Mouse (Mus musculus): ENCODE results near the gene Nfib.

Nfib gene

DNA sequence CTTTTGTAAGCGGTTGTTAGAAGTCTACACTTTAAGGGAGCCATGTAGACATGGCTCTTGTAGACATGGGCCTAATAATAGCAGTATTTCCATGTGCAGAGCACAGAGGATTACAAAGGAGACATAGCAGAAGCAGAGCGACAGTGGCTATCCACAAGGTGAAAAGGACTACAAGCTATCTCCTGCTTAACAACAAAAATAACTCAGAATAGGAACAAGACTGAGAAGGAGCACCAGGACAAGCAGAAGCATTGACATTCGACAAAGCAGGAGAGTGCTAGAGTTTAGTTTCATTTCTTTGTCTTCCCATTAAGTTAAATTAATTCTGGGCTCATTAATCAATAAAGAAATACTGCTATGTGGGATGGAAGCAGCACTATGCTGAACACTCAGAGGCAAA lies 372.1 kb downstream of the Nfib start:
- no peak for DNase-seq

DNA sequence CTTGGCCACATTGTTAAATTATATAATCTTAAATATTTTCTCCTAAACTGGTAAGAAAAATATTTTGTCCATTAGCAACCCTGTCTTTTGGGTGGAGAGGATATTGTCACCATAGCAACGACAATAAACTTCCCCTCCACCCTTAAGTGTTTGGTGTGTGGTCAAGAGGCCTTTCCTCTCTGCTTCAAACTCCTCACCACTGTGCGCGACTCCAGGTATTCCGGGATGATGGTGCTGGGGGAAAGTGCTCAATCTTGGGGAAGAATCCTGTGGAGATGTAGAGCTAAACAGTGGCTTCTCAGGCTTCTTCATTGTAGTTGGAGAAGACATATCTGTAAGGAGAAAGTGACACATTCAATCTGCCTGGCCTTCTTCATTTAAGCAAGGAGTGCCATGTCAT lies 375.5 kb downstream of the Nfib start:
- no peak for DNase-seq

DNA sequence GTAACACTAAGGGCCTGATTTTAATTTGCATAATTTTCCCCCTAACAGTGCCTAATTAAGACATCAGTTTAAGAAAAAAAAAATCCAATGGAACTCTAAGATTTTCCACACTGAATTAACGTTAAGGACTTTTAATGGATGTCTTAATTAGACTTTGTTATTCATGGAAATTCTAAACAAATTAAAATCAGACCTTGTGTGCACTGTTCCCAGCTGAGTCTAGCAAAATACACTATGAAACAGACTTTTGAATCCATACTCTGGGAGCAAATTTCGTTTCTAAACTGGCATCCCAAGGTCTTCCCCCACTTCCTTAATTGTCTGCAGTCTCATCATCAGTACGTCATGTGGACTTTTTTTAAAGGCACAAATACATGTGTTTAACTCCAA lies 379.4 kb downstream of the Nfib start:
- DNase-seq, result no peak

DNA sequence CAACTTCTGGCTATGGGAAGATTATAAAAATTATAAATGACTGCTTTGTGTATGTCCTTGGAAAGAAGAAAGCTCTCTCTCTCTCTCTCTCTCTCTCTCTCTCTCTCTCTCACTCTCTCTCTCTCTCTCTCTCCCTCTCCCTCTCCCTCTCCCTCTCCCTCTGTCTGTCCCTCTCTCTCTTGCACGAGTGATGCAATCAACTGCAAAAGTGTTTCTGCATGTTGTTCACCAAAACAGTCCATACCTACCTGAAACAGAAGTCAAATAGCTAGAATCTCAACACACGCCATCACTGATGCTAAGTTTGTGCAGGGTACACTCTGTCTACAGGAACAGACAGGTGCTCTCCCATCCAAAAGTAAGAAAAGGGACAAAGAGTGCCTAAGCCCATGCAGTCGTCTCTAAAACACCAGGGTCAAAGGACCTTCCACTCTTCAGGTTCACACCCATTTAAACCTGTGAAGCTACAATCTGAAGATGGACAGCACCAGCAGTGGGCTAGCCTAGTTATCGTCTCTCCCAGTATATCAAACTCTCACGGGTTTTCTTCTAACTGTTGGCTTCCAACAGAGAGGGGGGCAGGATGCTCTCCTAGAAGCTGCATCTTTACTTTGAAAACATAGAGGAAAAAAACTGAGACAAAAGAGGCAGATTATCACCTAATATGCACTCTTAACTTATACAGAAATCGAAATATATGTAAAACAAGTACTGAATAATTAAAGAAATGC lies 380.0 kb downstream of the Nfib start:
- no peak for DNase-seq

DNA sequence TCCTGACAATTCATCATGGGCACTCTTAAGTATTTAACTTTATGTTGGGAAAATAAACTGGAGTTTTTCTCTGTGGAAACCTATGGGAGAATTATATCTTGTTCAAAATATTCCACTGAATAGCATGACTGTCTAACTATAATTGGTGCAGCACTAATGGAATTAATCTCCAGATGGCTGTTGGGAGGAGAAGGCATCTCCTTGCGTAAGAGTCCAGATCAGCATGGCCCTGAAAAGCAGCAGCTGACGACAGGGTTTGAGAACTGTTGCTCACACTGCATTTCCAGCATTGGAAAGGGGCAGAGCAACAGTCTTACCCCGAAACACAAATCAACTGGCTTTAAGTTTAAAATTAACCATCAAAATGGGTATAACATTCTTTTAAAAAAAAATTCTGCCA lies 380.6 kb downstream of the Nfib start:
- no peak for DNase-seq

DNA sequence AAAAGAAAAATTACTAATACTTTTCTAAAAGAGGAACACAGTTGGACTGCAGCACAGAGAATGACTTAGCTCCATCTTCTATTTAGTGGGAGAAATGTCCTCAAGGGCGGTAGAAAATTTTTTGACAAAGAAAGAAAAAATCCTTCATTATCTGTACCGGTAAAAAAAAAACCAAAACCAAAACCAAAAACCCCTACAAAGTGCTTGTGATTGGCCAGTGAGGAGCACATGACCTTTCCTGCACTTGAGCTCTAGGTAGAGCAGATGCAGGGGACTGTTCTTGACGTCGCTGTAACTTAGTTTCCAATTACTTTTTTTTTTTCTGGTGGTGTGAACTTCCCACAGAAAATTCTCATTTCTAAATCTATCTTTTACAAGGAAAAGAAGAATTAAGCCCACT lies 384.5 kb downstream of the Nfib start:
- no peak for DNase-seq

DNA sequence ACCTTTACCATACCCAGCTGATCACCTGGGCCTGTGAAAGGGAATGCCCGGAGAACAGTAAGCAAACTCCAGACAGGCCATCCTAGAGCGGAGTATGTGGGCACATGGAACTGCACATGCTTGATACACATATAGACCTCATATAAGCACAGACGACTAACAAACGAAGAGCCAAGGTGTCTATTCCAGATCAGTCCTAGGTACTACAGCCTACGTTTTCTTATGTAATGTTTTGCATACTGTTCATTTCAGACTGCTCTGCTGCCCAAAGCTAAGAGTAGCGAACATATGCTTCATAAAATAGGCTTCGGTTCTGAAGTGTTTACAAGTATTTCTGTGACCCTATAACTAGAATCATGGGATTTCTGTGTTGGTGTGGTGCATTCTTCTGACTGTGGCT lies 386.2 kb downstream of the Nfib start:
- no peak for DNase-seq

DNA sequence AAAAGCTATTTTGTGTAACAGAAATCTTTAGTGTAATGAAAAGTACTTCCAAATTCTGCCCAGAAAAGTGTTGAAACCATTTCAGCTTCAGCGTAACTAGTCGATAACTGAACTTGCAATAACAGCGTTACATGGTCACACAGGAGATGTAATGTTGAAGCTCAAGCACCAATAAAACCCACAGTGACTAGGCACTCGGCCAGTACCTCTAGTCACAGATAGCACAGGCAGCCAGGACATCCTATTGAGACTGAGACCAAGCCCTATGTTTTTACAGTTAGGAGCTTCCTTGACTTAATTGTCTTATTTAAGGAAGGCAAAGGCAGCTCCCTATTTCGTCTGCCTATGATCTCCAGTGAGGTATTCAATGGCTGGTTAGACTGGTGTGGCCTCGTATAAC lies 389.4 kb downstream of the Nfib start:
- no peak for DNase-seq

DNA sequence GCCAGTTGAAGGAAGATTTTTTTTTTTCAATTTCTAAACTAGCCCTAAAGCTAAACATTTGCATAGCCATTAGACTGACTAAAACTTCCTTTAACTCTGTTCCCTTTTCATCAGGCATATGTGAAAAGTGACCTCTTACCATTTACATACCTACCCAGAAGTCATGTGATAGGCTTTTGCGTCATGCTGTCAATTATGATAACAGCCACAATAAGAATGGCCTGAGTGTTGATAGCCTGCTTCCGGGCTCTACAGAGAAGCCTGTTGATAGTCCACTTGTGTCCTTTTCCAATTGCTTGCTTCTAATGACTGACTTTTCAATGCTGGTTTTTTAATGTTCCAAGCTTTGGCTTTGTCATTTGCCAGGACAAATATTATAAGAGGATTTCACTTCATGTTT lies 389.8 kb downstream of the Nfib start:
- DNase-seq, result no peak

DNA sequence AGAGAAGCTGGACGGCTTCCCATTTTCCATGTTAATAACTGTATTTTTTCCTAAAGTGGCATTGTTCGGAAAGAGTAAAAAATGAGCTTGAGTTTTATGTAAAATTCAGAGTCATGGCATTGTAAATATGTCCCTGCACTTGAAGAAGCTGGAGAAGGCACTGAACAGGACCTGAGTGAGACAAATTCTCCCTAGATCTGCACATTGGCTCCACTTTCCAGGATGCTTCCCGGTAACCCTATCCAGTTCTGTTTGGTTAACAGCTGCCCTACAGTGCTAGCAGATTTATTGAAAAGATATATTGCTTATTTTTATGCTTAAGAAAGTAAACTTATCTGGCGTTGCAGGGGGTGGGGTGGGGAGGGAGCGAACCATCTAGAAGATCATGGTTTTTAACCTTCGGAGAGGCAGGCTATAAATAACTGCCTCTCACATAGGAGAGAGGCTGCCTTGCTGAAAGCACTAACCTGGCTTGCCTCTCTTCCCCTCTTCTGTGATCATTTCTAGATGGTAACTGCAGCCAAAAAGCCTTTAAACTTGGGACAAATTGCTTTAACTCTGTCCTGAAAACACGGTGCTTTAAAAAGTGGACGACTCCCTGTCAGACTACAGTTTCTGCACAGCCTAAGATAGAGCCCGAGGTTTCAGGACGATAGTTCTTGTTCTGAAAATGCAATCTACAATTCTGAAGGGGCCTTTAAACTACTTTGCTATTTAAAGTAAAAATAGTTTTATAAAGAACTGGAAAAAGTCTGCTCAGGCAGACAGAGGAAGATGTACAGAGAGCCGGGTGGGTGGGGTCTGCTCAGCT lies 394.4 kb downstream of the Nfib start:
- DNase-seq, result no peak

DNA sequence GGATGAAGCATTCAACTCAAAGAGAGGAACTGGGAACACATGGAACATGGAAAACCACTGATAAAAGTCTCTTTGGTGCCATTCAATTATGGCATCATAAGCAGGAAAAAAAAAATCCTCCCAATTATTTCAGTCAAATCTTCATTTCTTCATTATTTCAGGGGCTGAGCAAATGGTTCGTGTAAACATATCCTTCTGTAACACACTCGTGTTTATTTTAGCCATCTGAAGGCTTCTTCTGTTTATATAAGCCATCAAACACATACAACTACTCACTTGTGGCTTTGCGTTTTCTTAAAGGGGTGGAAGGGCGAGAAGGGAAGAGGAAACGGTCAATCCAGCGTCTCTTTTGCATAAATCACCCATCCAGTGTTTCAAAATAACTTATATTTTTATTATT lies 399.5 kb downstream of the Nfib start:
- DNase-seq, result no peak

DNA sequence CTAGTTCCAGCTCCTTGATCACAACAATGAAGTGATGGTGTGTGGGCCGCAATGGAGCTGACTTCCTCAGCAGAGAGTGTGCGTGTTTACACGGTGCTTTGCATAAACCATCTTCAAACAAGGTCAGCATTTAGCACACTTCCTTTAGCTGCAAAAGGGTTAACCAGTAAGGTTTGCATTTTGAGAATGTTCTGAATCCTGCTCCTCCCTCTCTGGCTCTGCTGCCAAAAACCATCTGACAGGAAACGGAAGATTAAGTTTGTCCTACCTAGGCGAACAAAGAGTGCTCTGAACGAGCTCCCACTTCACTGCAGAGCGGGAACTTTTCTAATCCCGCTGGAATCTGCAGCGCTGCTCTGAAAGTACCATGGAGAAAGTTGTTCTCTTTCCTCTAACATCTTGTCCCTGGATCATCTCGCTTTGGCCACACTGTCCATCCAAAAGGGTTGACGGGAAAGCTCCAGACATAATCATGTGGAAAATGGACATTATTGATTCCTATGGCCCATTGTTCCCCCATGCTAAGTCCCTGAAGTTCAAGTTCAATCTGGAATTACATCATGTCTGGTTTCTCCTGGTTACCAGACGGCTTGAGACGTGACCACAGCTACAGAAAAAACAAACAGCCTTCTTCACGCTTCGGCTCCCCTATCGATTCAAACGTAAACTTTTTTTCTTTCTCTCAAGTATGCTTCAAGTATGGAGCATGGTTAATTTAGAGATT lies 401.2 kb downstream of the Nfib start:
- no peak for DNase-seq

DNA sequence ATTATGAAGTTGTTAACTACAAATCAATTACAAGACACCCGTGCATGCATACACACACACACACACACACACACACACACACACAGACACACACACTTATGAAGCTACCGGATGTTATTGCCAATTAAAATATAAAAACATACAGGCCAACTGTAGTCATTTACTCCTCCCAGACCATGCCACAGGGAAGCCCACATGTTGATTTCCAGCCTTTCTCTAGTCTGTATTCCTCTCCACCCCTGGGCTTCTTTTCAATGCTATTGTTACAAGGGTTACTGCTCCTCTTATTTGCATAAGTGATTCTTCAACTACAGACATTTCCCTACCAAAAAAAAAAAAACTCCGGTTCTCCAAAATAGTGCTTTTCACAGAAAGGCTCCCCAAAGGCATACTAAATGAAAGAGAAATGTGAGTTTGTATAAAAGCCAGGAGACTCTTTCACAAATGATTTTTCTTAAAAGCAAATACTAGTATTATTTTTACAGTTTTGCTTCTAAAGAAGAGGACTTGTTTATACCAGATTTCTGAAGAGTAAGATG lies 402.1 kb downstream of the Nfib start:
- no peak for DNase-seq

DNA sequence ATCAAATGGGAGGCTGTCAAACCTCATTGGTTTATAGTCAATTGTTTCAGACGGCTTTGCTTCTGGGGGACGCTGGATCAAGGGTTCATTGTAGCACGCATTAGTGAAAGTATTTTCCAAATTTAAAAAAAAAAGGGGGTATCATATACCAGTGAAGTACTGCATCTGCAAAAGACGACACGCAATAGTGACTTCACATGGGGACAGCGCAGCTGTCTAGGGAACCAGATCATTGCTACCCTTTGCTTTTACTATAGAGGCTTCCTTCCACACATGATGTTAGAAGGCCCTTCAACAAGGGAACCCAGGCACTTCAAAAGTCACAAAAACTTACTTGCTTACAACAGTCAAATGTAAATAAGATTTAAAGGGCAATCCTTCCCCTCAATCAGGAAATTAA lies 402.6 kb downstream of the Nfib start:
- no peak for DNase-seq

DNA sequence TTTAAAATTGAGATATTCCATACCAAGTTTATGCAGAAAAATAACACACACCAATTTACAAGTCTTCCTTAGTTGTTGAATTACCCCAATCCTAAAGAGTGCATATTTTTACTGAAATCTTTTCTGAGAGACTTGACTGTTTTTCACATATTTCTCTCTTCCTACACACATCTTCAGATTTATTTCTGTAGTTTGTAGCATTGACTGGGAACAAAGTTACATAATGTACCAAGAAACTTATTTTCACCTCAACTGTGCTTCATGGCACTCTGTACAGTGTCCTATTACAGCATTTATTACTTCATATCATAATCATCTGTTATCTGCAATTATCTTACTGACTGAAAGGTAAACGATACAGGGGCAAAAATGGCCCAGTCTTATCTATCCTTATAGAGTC lies 406.9 kb downstream of the Nfib start:
- DNase-seq, result no peak

DNA sequence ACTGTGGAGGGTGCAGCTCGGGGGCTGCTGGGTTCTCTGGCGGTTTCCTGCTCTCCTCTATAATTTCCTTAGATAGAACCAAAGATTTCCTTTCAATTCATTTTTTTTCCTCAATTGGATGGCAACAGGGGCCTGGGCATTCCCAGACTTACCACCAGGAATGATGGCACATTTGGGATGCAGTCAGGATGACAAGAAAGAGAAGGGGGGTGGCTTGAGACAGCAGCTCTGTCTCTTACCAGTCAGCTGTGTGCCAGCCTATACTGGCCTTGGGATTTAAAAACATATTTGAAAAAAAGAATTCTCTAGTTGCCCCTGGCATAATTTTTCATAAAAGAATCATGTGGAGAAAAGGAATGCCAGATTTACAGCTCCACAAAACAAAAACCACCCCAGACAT lies 408.0 kb downstream of the Nfib start:
- no peak for DNase-seq

DNA sequence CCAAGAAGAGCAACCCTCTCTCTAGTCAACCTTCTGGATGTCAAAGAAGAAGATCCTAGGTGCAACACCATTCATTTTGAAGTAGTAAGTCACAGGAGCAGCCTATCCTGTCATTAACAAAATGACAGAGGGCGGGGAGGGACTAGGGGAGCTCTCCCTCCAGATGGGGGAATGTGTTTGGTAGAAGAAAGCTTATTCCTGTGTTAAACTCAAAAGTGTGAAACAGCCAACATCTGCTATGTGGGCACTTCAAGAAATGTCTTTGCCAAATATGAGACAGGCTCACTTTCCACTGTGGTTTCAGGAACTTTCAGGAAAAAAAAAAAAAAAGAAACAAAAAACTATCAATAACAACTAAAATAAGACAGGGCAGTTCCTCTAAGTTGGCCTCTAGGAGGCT lies 411.5 kb downstream of the Nfib start:
- DNase-seq, result no peak

DNA sequence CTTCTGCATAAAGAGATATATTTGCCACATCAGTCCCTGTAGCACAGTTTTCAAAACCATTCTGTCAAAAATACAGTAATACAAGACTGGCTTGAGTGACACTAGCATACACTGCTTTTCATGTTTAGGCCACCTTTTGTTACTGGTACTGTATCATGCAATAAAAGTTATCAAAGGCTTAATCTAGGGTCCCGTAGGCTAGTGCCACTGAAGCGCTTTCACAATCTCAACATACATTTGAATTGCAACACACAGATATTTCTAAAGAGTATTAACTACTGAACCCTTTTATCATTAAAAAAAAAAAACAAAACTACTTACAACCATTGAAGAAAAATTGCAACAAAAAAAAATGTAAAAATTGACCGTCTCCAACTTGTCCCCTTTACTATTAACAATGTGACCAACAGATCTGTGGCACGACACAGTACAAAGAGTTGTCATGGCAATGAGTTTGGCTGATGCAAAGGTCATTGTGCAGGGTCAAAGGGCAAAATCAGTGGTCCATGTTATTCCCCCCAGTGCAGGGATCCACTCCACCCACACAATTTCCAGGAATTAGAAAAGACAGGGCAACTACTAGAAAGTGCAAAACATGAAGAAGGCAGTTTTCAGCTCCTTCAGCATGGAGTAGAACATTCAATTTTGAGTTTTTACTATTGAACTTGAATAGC lies 414.2 kb downstream of the Nfib start:
- no peak for DNase-seq

DNA sequence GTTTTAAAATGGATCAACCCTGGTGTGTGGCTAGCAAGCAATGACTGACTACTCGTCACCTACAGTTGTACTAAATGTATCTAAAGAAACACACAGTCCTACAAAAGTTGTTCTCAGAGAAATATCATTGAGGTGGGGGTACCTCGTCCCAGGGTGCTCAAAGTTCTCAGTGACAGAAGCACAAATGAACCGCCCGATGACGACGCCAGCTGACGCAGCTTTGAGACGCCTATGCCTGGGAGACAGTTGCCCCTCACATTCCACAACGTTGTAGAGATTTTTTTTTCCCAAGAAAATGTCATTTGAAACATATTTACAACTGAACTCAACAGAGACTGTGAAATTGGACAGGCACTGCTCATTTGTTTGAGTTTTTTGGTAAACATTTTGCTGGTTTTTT lies 414.9 kb downstream of the Nfib start:
- no peak for DNase-seq

DNA sequence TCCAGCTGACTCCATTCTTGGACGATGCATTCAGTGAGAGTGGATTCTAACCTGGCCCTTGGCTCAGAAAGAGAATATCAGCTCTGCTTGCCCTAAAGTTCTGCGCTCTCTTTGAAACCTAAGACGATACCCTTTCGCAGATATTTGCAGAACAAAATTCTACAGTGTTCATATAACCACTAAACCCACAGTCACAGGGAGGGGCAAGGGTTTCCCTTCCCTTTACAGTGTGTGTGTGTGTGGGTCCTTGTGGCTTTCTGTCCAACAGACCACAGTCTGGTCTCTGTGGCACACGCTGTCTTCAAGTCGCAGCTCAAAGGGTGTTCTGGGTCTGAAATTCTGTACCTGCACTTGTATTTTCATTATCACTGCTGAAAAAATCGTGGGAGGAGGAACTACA lies 416.0 kb downstream of the Nfib start:
- DNase-seq, result no peak

DNA sequence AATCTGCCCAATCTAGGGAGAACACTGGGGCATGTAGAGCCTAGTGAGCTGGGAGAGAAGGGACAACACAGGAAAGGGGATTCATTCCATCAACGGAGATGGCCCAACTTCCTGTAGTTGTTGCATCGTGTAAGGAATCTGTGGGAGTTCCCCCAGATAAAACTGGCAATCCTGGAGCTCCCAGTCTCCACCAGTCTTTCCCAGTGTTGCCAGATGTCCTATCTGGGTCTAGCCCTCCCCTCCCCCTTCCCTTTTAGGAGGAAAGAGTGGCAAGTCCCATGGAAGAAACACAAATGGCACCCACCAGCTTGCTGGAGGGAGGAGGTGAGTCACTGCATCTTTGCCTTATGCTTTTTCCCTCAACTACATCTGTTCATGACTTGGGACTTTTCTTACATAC lies 417.4 kb downstream of the Nfib start:
- DNase-seq, result no peak

DNA sequence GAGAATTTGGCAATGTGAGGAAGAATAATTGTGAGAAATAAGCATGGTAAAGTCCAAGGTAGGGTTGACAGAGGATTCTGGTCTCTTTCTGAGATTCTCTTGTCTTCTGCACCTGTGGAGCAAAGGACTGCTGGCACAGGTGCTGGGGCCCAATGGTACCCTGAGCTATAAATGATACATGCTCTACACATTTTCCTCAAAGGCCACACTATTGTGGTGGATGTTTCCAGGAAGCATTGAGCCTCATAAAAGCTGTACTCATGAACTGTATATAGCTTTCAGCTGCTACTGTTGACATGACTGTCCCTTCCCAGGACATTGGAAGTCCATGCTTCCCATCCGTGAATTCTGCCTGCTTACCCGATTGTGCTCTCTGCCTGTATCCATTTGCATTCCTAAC lies 418.1 kb downstream of the Nfib start:
- DNase-seq, result no peak

DNA sequence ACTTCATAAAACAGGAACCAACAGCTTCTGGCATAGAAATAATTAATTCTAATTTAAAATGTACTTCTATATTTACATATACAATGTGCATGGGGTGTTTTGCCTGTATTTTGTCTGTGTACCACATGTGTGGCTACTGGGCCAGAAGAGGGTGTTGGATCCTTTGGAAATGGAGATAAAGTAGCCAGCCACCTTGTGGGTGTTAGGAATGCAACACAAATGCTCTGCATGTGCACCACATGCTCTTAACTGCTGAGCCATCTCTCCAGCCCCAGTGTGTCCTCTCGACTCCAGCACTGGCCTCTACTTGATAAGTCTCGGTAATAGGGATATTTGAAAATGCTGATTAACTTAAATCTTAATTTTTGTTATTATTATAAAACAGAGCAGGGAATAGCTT lies 418.6 kb downstream of the Nfib start:
- DNase-seq, result no peak
